Comparison of ENCODE assay signal across 18 mouse cellular contexts in genomic region chr4:94781043-94781442, GRCm38 (mm10). TPM values are rescaled to one million over a fixed set of nuclear protein-coding genes. Genes with fewer than 3 reads are reported as not detected.
"Had no signal": no experiment of that assay in that cellular context is flagged by ENCODE, and none has a peak within 500 bp of the region (broad histone marks: within the 10 kb centered on the region; RNA-seq: fewer than 3 reads in every experiment).

No protein-coding gene starts in this region.

- H3K4me2 ChIP-seq: liver, embryonic 15.5 days; lung, embryonic 14.5 days; midbrain, embryonic 11.5 days; midbrain, embryonic 13.5 days; midbrain, embryonic 15.5 days; neural tube, embryonic 12.5 days had no signal

- H3K4me3 ChIP-seq: liver, embryonic 15.5 days; midbrain, embryonic 13.5 days; midbrain, embryonic 15.5 days; neural tube, embryonic 12.5 days had no signal

- H3K27ac ChIP-seq: liver, embryonic 15.5 days; macrophage; midbrain, embryonic 13.5 days; midbrain, embryonic 15.5 days; neural tube, embryonic 12.5 days had no signal

- H3K36me3 ChIP-seq: liver, embryonic 15.5 days; midbrain, embryonic 13.5 days; midbrain, embryonic 15.5 days; neural tube, embryonic 12.5 days had no signal

- DNase-seq: lung, adult 18-20 months; lung, embryonic 14.5 days; lung, postnatal 14 days; lung, postnatal 36 days; right cerebral cortex, postnatal 14 days; spleen, adult 18-20 months; thymus, adult 18-20 months; thymus, postnatal 14 days; thymus, postnatal 36 days had no signal

- H3K9ac ChIP-seq: liver, embryonic 15.5 days; lung, embryonic 14.5 days; midbrain, embryonic 13.5 days; midbrain, embryonic 15.5 days; neural tube, embryonic 12.5 days had no signal

- ATAC-seq: midbrain, embryonic 13.5 days; midbrain, embryonic 15.5 days had no signal

- H3K27me3 ChIP-seq: liver, embryonic 15.5 days; midbrain, embryonic 13.5 days; midbrain, embryonic 15.5 days; neural tube, embryonic 12.5 days had no signal

- H3K4me1 ChIP-seq: liver, embryonic 15.5 days; midbrain, embryonic 13.5 days; midbrain, embryonic 15.5 days; neural tube, embryonic 12.5 days had no signal

- H3K9me3 ChIP-seq: liver, embryonic 15.5 days; midbrain, embryonic 13.5 days; midbrain, embryonic 15.5 days; neural tube, embryonic 12.5 days had no signal

RNA-seq across cellular contexts. Expression of gene Tek, which starts 42.0 kb away (rescaled TPM):
- total RNA-seq: megakaryocyte, adult 5-6 weeks; monocyte, adult 5-6 weeks; neutrophil, adult 5-6 weeks had no signal
- polyA plus RNA-seq: macrophage had no signal
